Mouse (Mus musculus) limb, embryonic 10.5 days (tissue): ENCODE measurements at regions not wholly inside any gene's neighbourhood (a gene's known extent, or its start where the extent isn't known, plus 50 kb on each side); places are given as distances from the start of the nearest gene placed in this dataset.
"Not testable (repeated sequence)": the region's sequence is repeated elsewhere in the genome, so short reads cannot be mapped to it uniquely, and the experiment has no call there.

Source experiments
- DNase-seq: peaks from one replicate; pipeline ENCODE4 v3.0.0-alpha.2; 2017; ENCODE audit warnings: low spot score
- H3K27ac ChIP-seq: fragments of 300-500 bp; sonication (generic); 2 replicates; pipeline ENCODE4 v1.5.1; 2016; ENCODE audit warnings: mild to moderate bottlenecking
- H3K27me3 ChIP-seq: fragments of 300-500 bp; sonication (generic); 2 replicates; pipeline ENCODE4 v1.6.1; 2016; ENCODE audit warnings: low read depth, mild to moderate bottlenecking; ENCODE audit not compliant: poor library complexity, severe bottlenecking
- H3K36me3 ChIP-seq: fragments of 300-500 bp; sonication (generic); 2 replicates; pipeline ENCODE4 v1.6.1; 2016; ENCODE audit warnings: mild to moderate bottlenecking, moderate library complexity
- H3K4me1 ChIP-seq: fragments of 300-500 bp; sonication (generic); 2 replicates; pipeline ENCODE4 v1.6.1; 2016
- H3K4me3 ChIP-seq: fragments of 300-500 bp; sonication (generic); 2 replicates; pipeline ENCODE4 v1.5.1; 2016; ENCODE audit warnings: mild to moderate bottlenecking, moderate library complexity
- H3K9me3 ChIP-seq: fragments of 300-500 bp; sonication (generic); replicated peaks from 2 replicates; pipeline ENCODE4 v1.6.1; 2016; ENCODE audit warnings: mild to moderate bottlenecking
- WGBS: fragments of 180-500 bp; shearing (Covaris S2); methylation state at CpG from one replicate; pipeline ENCODE4 v1.1.7; 2016; 5-methylcytosine and 5-hydroxymethylcytosine counted together

- Histone ChIP-seq H3K9me3 (peaks cover 2% of the 10 kb centered on the region; the same call in 1 of the 2 replicates), H3K4me1 (no peaks in the 10 kb centered on the region), H3K36me3 (no peaks in the 10 kb centered on the region), H3K27ac (no peak overlapping the region), H3K4me3 (no peak overlapping the region), H3K27me3 (no peaks in the 10 kb centered on the region)
- WGBS: 94% methylated on average over 9 of the region's 9 CpGs
- DNase-seq: no peak
Observed at GRCm38 (mm10) chr5:134848981-134849380, 57.6 kb downstream of the Tmem270 start.

- H3K36me3 ChIP-seq: no peaks in the 10 kb centered on the region
- no peak overlapping the region for H3K27ac ChIP-seq
- WGBS: 94% methylated on average over 13 of the region's 13 CpGs
- DNase-seq: no peak
- peaks cover 2% of the 10 kb centered on the region; the same call in 1 of the 2 replicates for H3K9me3 ChIP-seq
- H3K4me3 ChIP-seq: no peak overlapping the region
- no peaks in the 10 kb centered on the region for H3K27me3 ChIP-seq
- H3K4me1 ChIP-seq: no peaks in the 10 kb centered on the region
Observed at GRCm38 (mm10) chr5:134848571-134848970, 58.0 kb downstream of the Tmem270 start.

DNA sequence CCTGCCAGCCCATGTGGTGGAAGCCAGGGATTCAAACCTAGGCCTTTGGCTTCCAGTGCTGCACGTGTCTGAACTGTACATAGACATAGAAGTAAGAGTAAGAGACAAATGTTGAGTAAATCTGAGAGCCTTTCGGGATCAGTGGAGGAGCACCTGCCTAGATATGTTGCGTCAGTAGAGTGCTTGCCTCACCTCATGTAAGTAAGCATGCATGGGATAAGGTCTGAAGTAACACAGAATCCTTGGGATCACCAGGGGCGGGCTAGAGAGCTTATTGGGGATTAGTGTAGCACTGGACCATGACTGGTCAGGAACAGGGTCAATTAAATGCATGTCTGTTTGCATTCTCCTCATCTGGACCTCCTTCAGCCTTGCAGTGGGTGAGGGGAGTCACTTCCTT is 61.1 kb downstream of the Tmem270 start:
- H3K27ac ChIP-seq: no peak overlapping the region
- no peak for DNase-seq
- H3K4me3 ChIP-seq: no peak overlapping the region
- H3K4me1 ChIP-seq: no peaks in the 10 kb centered on the region
- H3K9me3 ChIP-seq: peaks cover 2% of the 10 kb centered on the region; the same call in 1 of the 2 replicates
- H3K27me3 ChIP-seq: no peaks in the 10 kb centered on the region
- H3K36me3 ChIP-seq: no peaks in the 10 kb centered on the region
- 86% methylated on average over 4 of the region's 4 CpGs for WGBS

- H3K36me3 ChIP-seq, H3K4me1 ChIP-seq, H3K27ac ChIP-seq, H3K9me3 ChIP-seq, DNase-seq, H3K4me3 ChIP-seq, H3K27me3 ChIP-seq: not testable (repeated sequence)
- 92% methylated on average over 3 of the region's 3 CpGs for WGBS
Observed at GRCm38 (mm10) chr5:134844216-134844615, 62.3 kb downstream of the Tmem270 start.

GRCm38 (mm10) chr5:134841205-134841980 is 65.1 kb downstream of the Tmem270 start:
- 94% methylated on average over 7 of the region's 7 CpGs for WGBS
- H3K9me3 ChIP-seq: peaks cover 2% of the 10 kb centered on the region; the same call in 1 of the 2 replicates
- H3K27ac ChIP-seq: no peak overlapping the region
- no peaks in the 10 kb centered on the region for H3K27me3 ChIP-seq
- no peak overlapping the region for H3K4me3 ChIP-seq
- no peaks in the 10 kb centered on the region for H3K4me1 ChIP-seq
- H3K36me3 ChIP-seq: no peaks in the 10 kb centered on the region
- no peak for DNase-seq

GRCm38 (mm10) chr5:134836489-134836888 is 70.0 kb downstream of the Tmem270 start:
- no peak overlapping the region for H3K4me3 ChIP-seq
- no peaks in the 10 kb centered on the region for H3K27me3 ChIP-seq
- peaks cover 5% of the 10 kb centered on the region; the same call in 1 of the 2 replicates for H3K4me1 ChIP-seq
- H3K36me3 ChIP-seq: no peaks in the 10 kb centered on the region
- no peak overlapping the region for H3K27ac ChIP-seq
- H3K9me3 ChIP-seq: no peaks in the 10 kb centered on the region
- DNase-seq: no peak

- DNase-seq: no peak
- Histone ChIP-seq H3K27ac (no peak overlapping the region), H3K27me3 (no peaks in the 10 kb centered on the region), H3K4me1 (peaks cover 5% of the 10 kb centered on the region; the same call in 1 of the 2 replicates), H3K4me3 (no peak overlapping the region), H3K36me3 (no peaks in the 10 kb centered on the region), H3K9me3 (no peaks in the 10 kb centered on the region)
- WGBS: 76% methylated on average over 8 of the region's 8 CpGs
Observed at GRCm38 (mm10) chr5:134832896-134833295, 73.6 kb downstream of the Tmem270 start.

DNA sequence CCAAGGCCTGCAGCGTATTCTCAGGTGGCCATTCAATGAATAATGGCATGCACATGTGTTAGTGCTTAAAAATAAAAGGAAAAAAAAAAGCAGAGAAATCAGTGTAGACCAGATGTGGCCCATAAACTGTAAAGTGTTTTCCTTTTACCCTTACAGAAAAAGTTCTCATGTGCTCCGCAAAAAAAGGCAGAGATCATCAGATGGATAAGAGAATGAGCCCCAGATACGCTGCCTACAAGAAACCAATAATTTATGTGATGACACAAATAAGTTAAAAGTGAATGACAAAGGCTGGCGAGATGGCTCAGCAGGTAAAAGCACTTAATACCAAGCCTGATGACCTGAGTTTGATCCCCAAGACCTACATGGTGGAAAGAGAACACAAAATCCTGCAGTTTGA is 70.5 kb upstream of the Eln start:
- Histone ChIP-seq H3K36me3 (no peaks in the 10 kb centered on the region), H3K27ac (no peak overlapping the region), H3K4me1 (no peaks in the 10 kb centered on the region), H3K4me3 (no peak overlapping the region), H3K9me3 (no peaks in the 10 kb centered on the region), H3K27me3 (no peaks in the 10 kb centered on the region)
- DNase-seq: no peak
- 67% methylated on average over 4 of the region's 4 CpGs for WGBS

GRCm38 (mm10) chr5:134809121-134809520 is 62.0 kb upstream of the Eln start:
- Histone ChIP-seq H3K4me1 (no peaks in the 10 kb centered on the region), H3K27ac (no peak overlapping the region), H3K9me3 (no peaks in the 10 kb centered on the region), H3K27me3 (0 out of 2 replicates have a peak, but pooled peaks cover 4% of the 10 kb centered on the region), H3K4me3 (no peak overlapping the region), H3K36me3 (no peaks in the 10 kb centered on the region)
- no peak for DNase-seq
- 86% methylated on average over 9 of the region's 9 CpGs for WGBS

GRCm38 (mm10) chr5:134804291-134805049 is 57.3 kb upstream of the Eln start:
- Histone ChIP-seq H3K4me1 (no peaks in the 10 kb centered on the region), H3K36me3 (no peaks in the 10 kb centered on the region), H3K9me3 (no peaks in the 10 kb centered on the region), H3K27ac (no peak overlapping the region), H3K27me3 (0 out of 2 replicates have a peak, but pooled peaks cover 3% of the 10 kb centered on the region), H3K4me3 (no peak overlapping the region)
- 92% methylated on average over 20 of the region's 20 CpGs for WGBS
- no peak for DNase-seq

DNA sequence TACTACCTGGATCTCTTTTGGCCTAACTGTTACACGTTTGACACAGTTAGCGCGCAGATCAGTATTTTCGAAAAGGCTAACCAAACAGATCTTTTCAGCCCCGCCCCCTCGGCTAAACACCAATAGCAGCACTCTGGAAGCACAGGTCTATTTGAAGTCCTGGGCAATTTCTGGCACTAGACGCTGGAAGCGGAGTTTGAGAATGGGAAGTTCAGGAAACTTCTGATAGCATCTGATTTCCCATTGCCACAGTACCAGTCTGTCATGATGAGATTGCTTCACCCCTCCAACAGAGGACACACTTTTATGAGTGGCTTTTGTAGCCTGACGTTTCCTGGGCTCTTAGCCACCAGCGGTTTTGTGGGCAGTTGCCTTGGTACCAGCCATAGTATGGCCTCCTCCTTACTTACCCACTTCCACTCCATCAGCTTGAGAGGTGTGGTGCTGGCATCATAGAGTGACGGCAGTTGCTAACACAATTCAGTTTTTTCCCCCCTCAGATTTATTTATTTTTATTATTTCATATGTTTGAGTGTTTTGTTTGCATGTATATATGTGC is 55.1 kb upstream of the Eln start:
- WGBS: 87% methylated on average over 11 of the region's 11 CpGs
- Histone ChIP-seq H3K4me1 (peaks cover 10% of the 10 kb centered on the region), H3K4me3 (no peak overlapping the region), H3K36me3 (no peaks in the 10 kb centered on the region), H3K9me3 (no peaks in the 10 kb centered on the region), H3K27me3 (no peaks in the 10 kb centered on the region), H3K27ac (no peak overlapping the region)
- DNase-seq: no peak

- Histone ChIP-seq H3K27ac (no peak overlapping the region), H3K27me3 (no peaks in the 10 kb centered on the region), H3K4me1 (peaks cover 10% of the 10 kb centered on the region), H3K9me3 (no peaks in the 10 kb centered on the region), H3K36me3 (no peaks in the 10 kb centered on the region), H3K4me3 (no peak overlapping the region)
- DNase-seq: no peak
- WGBS: 85% methylated on average over 3 of the region's 3 CpGs
Observed at GRCm38 (mm10) chr5:134800481-134800880, 53.4 kb upstream of the Eln start.

DNA sequence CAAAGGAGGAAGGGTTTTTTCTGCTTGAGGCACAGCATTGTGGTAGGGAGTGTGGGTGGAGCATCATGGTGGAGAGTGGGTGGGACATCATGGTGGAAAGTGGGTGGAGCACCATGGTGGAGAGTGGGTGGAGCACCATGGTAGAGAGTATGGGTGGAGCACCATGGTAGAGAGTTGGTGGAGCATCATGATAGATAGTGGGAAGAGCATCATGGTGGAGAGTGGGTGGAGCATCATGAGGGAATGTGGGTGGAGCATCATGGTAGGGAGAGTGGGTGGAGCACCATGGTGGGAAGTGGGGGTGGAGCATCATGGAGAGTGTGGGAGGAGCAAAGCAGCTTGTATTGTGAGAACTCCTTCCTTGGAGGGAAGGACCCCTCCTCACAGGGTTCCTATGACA is 52.8 kb upstream of the Eln start:
- H3K4me3 ChIP-seq: no peak overlapping the region
- H3K36me3 ChIP-seq: no peaks in the 10 kb centered on the region
- DNase-seq: no peak
- H3K27me3 ChIP-seq: no peaks in the 10 kb centered on the region
- no peak overlapping the region for H3K27ac ChIP-seq
- no peaks in the 10 kb centered on the region for H3K9me3 ChIP-seq
- H3K4me1 ChIP-seq: peaks cover 10% of the 10 kb centered on the region
